Mouse (Mus musculus): ENCODE data around the gene Zfand4. TPM values are rescaled to one million over a fixed set of nuclear protein-coding genes. Genes with fewer than 3 reads are reported as not detected.
A peak's percentile ranks its signal among the peaks of the same experiment; 100 is the strongest.

Zfand4 gene
- polyA plus RNA-seq, 1 experiment from 2014 or later: 3.4 TPM

DNA sequence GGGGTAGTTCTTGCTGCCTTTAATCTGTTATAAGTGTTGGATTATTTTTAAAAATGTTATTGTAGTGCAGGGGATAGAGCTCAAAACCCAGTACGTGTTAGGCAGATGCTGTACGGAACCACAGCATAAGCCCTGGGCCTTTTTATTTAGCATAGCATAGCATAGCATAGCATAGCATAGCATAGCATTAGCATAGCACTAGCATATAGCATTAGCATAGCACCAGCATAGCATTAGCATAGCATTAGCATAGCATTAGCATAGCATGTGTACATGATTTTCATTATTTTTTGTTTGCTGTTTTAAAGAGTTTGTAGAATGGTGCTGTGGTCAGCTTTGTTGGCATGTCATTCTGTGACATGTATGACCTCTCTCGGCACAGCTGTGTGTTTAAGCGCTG is 4.4 kb upstream of the Zfand4 start:
- Histone ChIP-seq H3K27me3 (ENCODE audit: control insufficient read depth, insufficient read depth, low read length) (no peaks in the 10 kb centered on the region), H3K36me3 (ENCODE audit: control insufficient read depth, insufficient read depth, low read length) (peaks cover 70% of the 10 kb centered on the region), H3K27ac (replicated peaks in 1 of 2; ENCODE audit: control insufficient read depth in 1 of 2, insufficient read depth in 1 of 2, low read depth in 2 of 2, low read length in 2 of 2) (no peak overlapping the region), H3K9me3 (ENCODE audit: control insufficient read depth, low read length) (no peaks in the 10 kb centered on the region), H3K4me3 (ENCODE audit: control insufficient read depth in 1 of 2, insufficient read depth in 1 of 2, low read depth in 1 of 2, low read length in 2 of 2) (no peak overlapping the region), H3K4me2 (ENCODE audit: low read length) (no peak overlapping the region), H3K9ac (ENCODE audit: low read length) (no peak overlapping the region), H3K4me1 (ENCODE audit: control insufficient read depth in 2 of 2, insufficient read depth in 2 of 2, low read length in 2 of 2) (no peaks in the 10 kb centered on the region)
- WGBS: 97% methylated on average over 4 of the region's 4 CpGs
- ATAC-seq (ENCODE audit: insufficient number of reproducible peaks, insufficient read depth, low FRiP score, low read depth): no peak

DNA sequence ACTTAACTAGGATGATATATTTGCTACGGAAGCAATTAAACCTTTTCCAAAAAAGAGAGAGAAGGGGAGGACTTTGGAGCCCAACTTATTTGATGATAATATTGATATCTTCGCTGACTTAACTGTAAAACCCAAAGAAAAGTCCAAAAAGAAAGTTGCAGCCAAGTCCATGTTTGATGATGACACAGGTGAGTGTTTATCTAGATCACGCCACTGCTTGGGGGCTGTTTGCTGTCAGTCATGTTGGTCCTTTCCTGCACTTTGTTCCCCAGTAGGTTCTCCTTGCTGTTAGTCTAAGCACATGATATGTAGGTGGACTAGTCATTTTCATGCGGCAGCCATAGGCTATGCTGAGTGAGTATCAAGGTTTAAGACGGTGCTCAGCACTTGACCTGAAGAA is 3.5 kb upstream of the Zfand4 start:
- Histone ChIP-seq H3K27ac (replicated peaks in 1 of 2; ENCODE audit: control insufficient read depth in 1 of 2, insufficient read depth in 1 of 2, low read depth in 2 of 2, low read length in 2 of 2) (no peak overlapping the region), H3K4me2 (ENCODE audit: low read length) (no peak overlapping the region), H3K9me3 (ENCODE audit: control insufficient read depth, low read length) (no peaks in the 10 kb centered on the region), H3K4me3 (ENCODE audit: control insufficient read depth in 1 of 2, insufficient read depth in 1 of 2, low read depth in 1 of 2, low read length in 2 of 2) (no peak overlapping the region), H3K36me3 (ENCODE audit: control insufficient read depth, insufficient read depth, low read length) (peaks cover 62% of the 10 kb centered on the region), H3K9ac (ENCODE audit: low read length) (no peak overlapping the region), H3K27me3 (ENCODE audit: control insufficient read depth, insufficient read depth, low read length) (no peaks in the 10 kb centered on the region), H3K4me1 (ENCODE audit: control insufficient read depth in 2 of 2, insufficient read depth in 2 of 2, low read length in 2 of 2) (no peaks in the 10 kb centered on the region)
- ATAC-seq (ENCODE audit: insufficient number of reproducible peaks, insufficient read depth, low FRiP score, low read depth): no peak
- 93% methylated on average over 5 of the region's 5 CpGs for WGBS

DNA sequence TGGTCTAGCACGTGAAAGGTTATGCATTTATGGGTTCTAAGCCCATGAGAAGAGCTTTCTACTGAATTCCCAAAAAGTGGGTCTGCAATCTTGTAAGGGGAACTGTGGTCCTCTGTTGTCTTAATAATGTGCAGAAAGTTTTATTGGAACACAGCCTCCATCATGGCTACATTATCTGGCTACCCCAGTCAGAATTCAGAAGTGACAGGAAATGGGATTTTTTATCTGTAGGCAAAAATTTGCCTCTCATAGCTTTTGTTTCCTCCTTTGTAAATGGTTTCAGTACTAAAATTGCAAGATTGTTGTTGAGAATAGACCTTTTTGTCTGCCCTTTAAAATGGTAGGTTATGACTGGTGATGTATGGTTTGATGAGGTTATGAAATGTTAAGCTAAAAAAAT is 1.2 kb upstream of the Zfand4 start:
- Histone ChIP-seq H3K27me3 (ENCODE audit: control insufficient read depth, insufficient read depth, low read length) (no peaks in the 10 kb centered on the region), H3K4me2 (ENCODE audit: low read length) (no peak overlapping the region), H3K27ac (replicated peaks in 1 of 2; ENCODE audit: control insufficient read depth in 1 of 2, insufficient read depth in 1 of 2, low read depth in 2 of 2, low read length in 2 of 2) (no peak overlapping the region), H3K36me3 (ENCODE audit: control insufficient read depth, insufficient read depth, low read length) (peaks cover 43% of the 10 kb centered on the region), H3K9ac (ENCODE audit: low read length) (no peak overlapping the region), H3K9me3 (ENCODE audit: control insufficient read depth, low read length) (no peaks in the 10 kb centered on the region), H3K4me3 (ENCODE audit: control insufficient read depth in 1 of 2, insufficient read depth in 1 of 2, low read depth in 1 of 2, low read length in 2 of 2) (no peak overlapping the region), H3K4me1 (ENCODE audit: control insufficient read depth in 2 of 2, insufficient read depth in 2 of 2, low read length in 2 of 2) (peaks cover 5 to 6% of the 10 kb centered on the region in 2 experiments; a peak in 2 of 4 replicates)
- no peak for ATAC-seq (ENCODE audit: insufficient number of reproducible peaks, insufficient read depth, low FRiP score, low read depth)
- WGBS: 94% methylated on average over 1 of the region's 1 CpGs

DNA sequence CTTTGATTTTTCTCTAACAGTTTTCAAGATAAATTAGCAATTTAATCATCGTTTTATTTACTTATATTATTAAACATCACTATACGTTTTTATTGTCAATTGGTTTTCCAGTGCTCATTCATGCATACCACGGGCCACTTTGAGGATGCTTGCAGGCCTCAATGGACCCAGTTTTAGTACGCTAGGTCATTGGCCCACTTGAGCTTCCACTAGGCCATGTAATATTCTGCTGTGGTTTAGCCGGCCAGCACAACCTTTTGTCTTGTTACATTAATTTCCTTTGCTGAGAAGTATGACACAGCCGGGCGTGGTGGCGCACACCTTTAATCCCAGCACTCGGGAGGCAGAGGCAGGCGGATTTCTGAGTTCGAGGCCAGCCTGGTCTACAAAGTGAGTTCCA is 814 bp downstream of the Zfand4 start:
- Histone ChIP-seq H3K9ac (ENCODE audit: low read length) (no peak overlapping the region), H3K4me2 (ENCODE audit: low read length) (peak overlapping the region; percentile 88), H3K4me1 (ENCODE audit: control insufficient read depth in 2 of 2, insufficient read depth in 2 of 2, low read length in 2 of 2) (peaks cover 5 to 6% of the 10 kb centered on the region in 2 experiments; a peak in 2 of 4 replicates), H3K4me3 (ENCODE audit: control insufficient read depth in 1 of 2, insufficient read depth in 1 of 2, low read depth in 1 of 2, low read length in 2 of 2) (peak overlapping the region in 1 of 2 experiments; percentile 64; a peak in 2 of 4 replicates), H3K27ac (replicated peaks in 1 of 2; ENCODE audit: control insufficient read depth in 1 of 2, insufficient read depth in 1 of 2, low read depth in 2 of 2, low read length in 2 of 2) (no peak overlapping the region), H3K36me3 (ENCODE audit: control insufficient read depth, insufficient read depth, low read length) (peaks cover 26% of the 10 kb centered on the region), H3K9me3 (ENCODE audit: control insufficient read depth, low read length) (no peaks in the 10 kb centered on the region), H3K27me3 (ENCODE audit: control insufficient read depth, insufficient read depth, low read length) (no peaks in the 10 kb centered on the region)
- ATAC-seq (ENCODE audit: insufficient number of reproducible peaks, insufficient read depth, low FRiP score, low read depth): no peak
- 91% methylated on average over 11 of the region's 11 CpGs for WGBS

DNA sequence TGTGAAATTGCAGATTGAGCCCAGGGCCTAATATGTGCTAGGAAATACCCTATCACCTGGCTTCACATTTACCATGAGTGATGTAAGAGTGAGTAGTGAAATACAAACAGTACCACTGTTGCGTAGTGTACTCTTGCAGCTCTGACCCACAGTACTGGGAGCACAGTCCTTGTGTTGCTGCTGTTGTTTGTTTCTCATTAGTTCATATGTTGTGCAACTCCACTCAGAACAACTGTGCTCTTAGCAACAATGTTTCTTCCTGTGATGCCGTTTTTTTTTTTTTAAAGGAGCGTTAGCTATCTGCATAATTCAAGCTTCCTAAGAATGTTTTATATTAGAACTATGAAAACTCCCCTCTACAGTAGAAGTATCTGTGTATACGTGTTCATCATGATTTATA is 1.6 kb downstream of the Zfand4 start:
- no peak overlapping the region for H3K4me2 ChIP-seq (ENCODE audit: low read length)
- H3K36me3 ChIP-seq (ENCODE audit: control insufficient read depth, insufficient read depth, low read length): peaks cover 19% of the 10 kb centered on the region
- 84% methylated on average over 4 of the region's 4 CpGs for WGBS
- H3K4me3 ChIP-seq (ENCODE audit: control insufficient read depth in 1 of 2, insufficient read depth in 1 of 2, low read depth in 1 of 2, low read length in 2 of 2): no peak overlapping the region
- peaks cover 5 to 6% of the 10 kb centered on the region in 2 experiments; a peak in 2 of 4 replicates for H3K4me1 ChIP-seq (ENCODE audit: control insufficient read depth in 2 of 2, insufficient read depth in 2 of 2, low read length in 2 of 2)
- no peaks in the 10 kb centered on the region for H3K9me3 ChIP-seq (ENCODE audit: control insufficient read depth, low read length)
- no peak for ATAC-seq (ENCODE audit: insufficient number of reproducible peaks, insufficient read depth, low FRiP score, low read depth)
- H3K27ac ChIP-seq (replicated peaks in 1 of 2; ENCODE audit: control insufficient read depth in 1 of 2, insufficient read depth in 1 of 2, low read depth in 2 of 2, low read length in 2 of 2): no peak overlapping the region
- no peak overlapping the region for H3K9ac ChIP-seq (ENCODE audit: low read length)
- H3K27me3 ChIP-seq (ENCODE audit: control insufficient read depth, insufficient read depth, low read length): no peaks in the 10 kb centered on the region

DNA sequence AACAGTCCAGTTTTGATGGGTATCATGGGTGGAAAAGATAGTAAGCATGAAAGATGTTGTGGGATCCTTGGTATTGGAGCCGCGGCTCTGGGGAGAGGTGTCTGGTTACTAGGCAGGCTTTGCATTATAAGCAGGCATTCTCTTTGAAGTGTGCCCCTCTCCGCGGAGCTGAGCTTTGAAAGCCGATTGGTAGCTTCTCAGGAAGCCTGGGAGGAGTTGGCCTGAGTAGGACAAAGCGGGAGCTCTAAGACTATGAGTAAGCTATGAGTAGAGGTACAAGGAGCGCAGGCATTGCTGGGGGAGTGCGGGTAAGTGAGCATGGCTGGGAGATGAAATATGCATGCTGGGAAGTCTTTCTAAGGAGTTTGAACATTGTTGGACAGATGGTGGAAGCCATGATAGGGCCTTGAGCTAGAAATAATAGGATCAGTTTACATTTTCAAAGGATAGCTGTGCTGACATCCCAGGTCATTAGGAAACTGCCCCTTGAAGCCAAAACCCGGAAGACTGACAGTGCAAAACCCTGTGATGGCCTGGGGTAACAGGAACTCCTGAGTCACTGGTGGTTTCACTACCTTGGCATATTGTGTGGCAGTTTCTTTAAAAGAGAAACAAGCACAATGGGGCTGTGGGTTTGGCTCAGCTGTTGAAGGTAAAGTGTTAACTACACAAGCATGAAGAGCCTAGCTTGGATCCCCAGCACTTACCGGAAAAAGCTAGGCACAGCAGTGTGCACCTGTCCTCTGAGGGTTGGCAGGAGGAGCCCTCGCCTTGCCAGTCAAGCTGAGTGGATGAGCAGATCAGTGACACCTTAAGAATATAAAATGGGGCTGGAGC is 2.5 kb downstream of the Zfand4 start:
- Histone ChIP-seq H3K4me3 (ENCODE audit: control insufficient read depth in 1 of 2, insufficient read depth in 1 of 2, low read depth in 1 of 2, low read length in 2 of 2) (peak overlapping the region in 1 of 2 experiments; percentile 2; a peak in 1 of 4 replicates), H3K4me2 (ENCODE audit: low read length) (peak overlapping the region; percentile 48), H3K36me3 (ENCODE audit: control insufficient read depth, insufficient read depth, low read length) (peaks cover 10% of the 10 kb centered on the region), H3K4me1 (ENCODE audit: control insufficient read depth in 2 of 2, insufficient read depth in 2 of 2, low read length in 2 of 2) (peaks cover 5 to 6% of the 10 kb centered on the region in 2 experiments; a peak in 2 of 4 replicates), H3K27ac (replicated peaks in 1 of 2; ENCODE audit: control insufficient read depth in 1 of 2, insufficient read depth in 1 of 2, low read depth in 2 of 2, low read length in 2 of 2) (no peak overlapping the region), H3K9me3 (ENCODE audit: control insufficient read depth, low read length) (no peaks in the 10 kb centered on the region), H3K9ac (ENCODE audit: low read length) (no peak overlapping the region), H3K27me3 (ENCODE audit: control insufficient read depth, insufficient read depth, low read length) (no peaks in the 10 kb centered on the region)
- no peak for ATAC-seq (ENCODE audit: insufficient number of reproducible peaks, insufficient read depth, low FRiP score, low read depth)
- WGBS: 24% methylated on average over 11 of the region's 11 CpGs

DNA sequence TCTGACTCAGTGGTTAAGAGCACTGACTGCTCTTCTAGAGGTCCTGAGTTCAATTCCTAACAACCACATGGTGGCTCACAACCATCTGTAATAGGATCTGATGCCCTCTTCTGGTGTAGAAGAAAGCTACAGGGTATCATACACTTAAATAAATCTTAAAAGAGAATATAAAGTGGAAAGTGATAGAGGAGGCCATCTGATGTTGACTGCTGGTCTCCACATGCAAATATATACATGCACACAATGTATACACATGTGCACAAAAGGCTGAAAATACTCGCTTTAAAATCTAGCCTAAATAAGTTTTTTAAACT is 3.0 kb downstream of the Zfand4 start:
- Histone ChIP-seq H3K27ac (replicated peaks in 1 of 2; ENCODE audit: control insufficient read depth in 1 of 2, insufficient read depth in 1 of 2, low read depth in 2 of 2, low read length in 2 of 2) (no peak overlapping the region), H3K36me3 (ENCODE audit: control insufficient read depth, insufficient read depth, low read length) (peaks cover 7% of the 10 kb centered on the region), H3K27me3 (ENCODE audit: control insufficient read depth, insufficient read depth, low read length) (no peaks in the 10 kb centered on the region), H3K9ac (ENCODE audit: low read length) (no peak overlapping the region), H3K4me1 (ENCODE audit: control insufficient read depth in 2 of 2, insufficient read depth in 2 of 2, low read length in 2 of 2) (peaks cover 5 to 6% of the 10 kb centered on the region in 2 experiments; a peak in 2 of 4 replicates), H3K4me2 (ENCODE audit: low read length) (no peak overlapping the region), H3K9me3 (ENCODE audit: control insufficient read depth, low read length) (no peaks in the 10 kb centered on the region), H3K4me3 (ENCODE audit: control insufficient read depth in 1 of 2, insufficient read depth in 1 of 2, low read depth in 1 of 2, low read length in 2 of 2) (no peak overlapping the region)
- ATAC-seq (ENCODE audit: insufficient number of reproducible peaks, insufficient read depth, low FRiP score, low read depth): no peak
- WGBS: 88% methylated on average over 1 of the region's 1 CpGs

DNA sequence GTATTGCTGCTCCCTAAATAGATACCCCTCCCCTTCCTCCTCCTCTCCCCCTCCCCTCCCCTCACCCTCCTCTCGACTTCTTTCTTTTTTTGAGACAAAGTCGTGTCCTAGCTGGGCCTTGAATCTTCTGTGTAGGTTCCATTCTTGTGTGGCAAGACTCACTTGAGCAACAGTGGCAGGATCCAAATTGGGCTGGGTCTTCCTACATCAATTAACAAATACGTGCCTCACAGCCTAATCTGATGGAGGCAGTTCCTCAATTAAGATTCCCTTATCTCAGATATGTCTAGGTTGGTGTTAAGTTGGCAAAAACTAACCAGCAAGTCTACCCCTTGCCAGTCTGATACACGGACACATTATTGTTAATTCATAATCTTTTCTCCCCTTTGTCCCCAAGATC is 11.7 kb downstream of the Zfand4 start:
- Histone ChIP-seq H3K27ac (replicated peaks in 1 of 2; ENCODE audit: control insufficient read depth in 1 of 2, insufficient read depth in 1 of 2, low read depth in 2 of 2, low read length in 2 of 2) (no peak overlapping the region), H3K4me2 (ENCODE audit: low read length) (no peak overlapping the region), H3K9ac (ENCODE audit: low read length) (no peak overlapping the region), H3K9me3 (ENCODE audit: control insufficient read depth, low read length) (no peaks in the 10 kb centered on the region), H3K27me3 (ENCODE audit: control insufficient read depth, insufficient read depth, low read length) (no peaks in the 10 kb centered on the region), H3K4me1 (ENCODE audit: control insufficient read depth in 2 of 2, insufficient read depth in 2 of 2, low read length in 2 of 2) (no peaks in the 10 kb centered on the region), H3K36me3 (ENCODE audit: control insufficient read depth, insufficient read depth, low read length) (no peaks in the 10 kb centered on the region), H3K4me3 (ENCODE audit: control insufficient read depth in 1 of 2, insufficient read depth in 1 of 2, low read depth in 1 of 2, low read length in 2 of 2) (no peak overlapping the region)
- 72% methylated on average over 4 of the region's 4 CpGs for WGBS
- ATAC-seq (ENCODE audit: insufficient number of reproducible peaks, insufficient read depth, low FRiP score, low read depth): no peak
